Mouse (Mus musculus) heart, adult 2 months (tissue): ENCODE data around the gene Naa38.

Experiments
- CTCF ChIP-seq: fragments of 200-600 bp; IDR thresholded peaks from 2 replicates; pipeline ENCODE4 v1.8.1; 2022; ENCODE audit warnings: antibody characterized with exemption, mild to moderate bottlenecking, moderate library complexity
- EP300 ChIP-seq: fragments of 200-500 bp; IDR thresholded peaks from 2 replicates; pipeline ENCODE4 v1.6.1; 2011; ENCODE audit warnings: low read depth, low read length, control low read depth; ENCODE audit not compliant: insufficient read depth
- POLR2A ChIP-seq: fragments of 200-500 bp; IDR thresholded peaks from 2 replicates; pipeline ENCODE4 v1.6.1; 2011; ENCODE audit warnings: mild to moderate bottlenecking, low read depth, low read length, control low read depth; ENCODE audit not compliant: insufficient read depth

DNA sequence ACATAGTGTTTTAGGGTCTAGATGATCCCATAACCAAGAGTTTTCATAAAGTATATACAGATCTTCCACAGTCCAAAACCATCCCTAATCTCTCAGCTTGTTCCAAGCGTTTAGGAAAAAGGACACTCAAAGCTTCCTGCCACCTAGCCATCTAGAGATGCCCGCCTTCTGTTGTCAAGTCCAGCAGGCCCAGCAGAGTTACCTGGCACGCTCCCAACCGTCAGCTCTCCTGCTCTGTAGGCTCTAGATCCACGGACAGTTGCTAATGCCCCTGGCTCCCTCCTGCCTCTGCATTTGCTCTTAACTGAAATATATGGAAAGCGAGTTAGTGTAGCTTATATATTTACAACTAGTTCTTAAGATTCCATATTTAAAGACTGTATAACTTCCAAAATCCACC is 13.9 kb upstream of the Naa38 start:
- TF ChIP-seq EP300 = no peak
- TF ChIP-seq POLR2A = no peak
- TF ChIP-seq CTCF = no peak
